Mouse (Mus musculus) cerebellum, postnatal 25 days (tissue): ENCODE measurements around the gene Dohh.

ENCODE experiments used
- DNase-seq, 2 experiments: peaks; one replicate each; pipeline ENCODE4 v3.0.0; 2021; ENCODE audit warnings: mixed read lengths in 2 of 2

Dohh gene

GRCm38 (mm10) chr10:81418216-81419070 lies 34.2 kb downstream of the Dohh start:
- DNase-seq, result peak; percentile 11 to 24

GRCm38 (mm10) chr10:81419111-81419928 lies 35.1 kb downstream of the Dohh start:
- peak; percentile 19 to 32 for DNase-seq

- peak; percentile 69 to 72 for DNase-seq
Measured at GRCm38 (mm10) chr10:81420191-81420767, 36.1 kb downstream of the Dohh start.

- peak in 1 of 2 experiments; percentile 16 for DNase-seq
Measured at GRCm38 (mm10) chr10:81421041-81421796, 37.0 kb downstream of the Dohh start.

- peak in 1 of 2 experiments; percentile 19 for DNase-seq
Measured at GRCm38 (mm10) chr10:81421797-81422100, 37.5 kb downstream of the Dohh start.

GRCm38 (mm10) chr10:81422191-81422590 lies 38.0 kb downstream of the Dohh start:
- DNase-seq, result peak; percentile 23 to 30

GRCm38 (mm10) chr10:81422661-81423217 lies 38.5 kb downstream of the Dohh start:
- peak in 1 of 2 experiments; percentile 22 for DNase-seq

- DNase-seq, result no peak
Measured at GRCm38 (mm10) chr10:81423476-81424245, 39.4 kb downstream of the Dohh start.

GRCm38 (mm10) chr10:81424246-81425051 lies 40.2 kb downstream of the Dohh start:
- peak; percentile 94 for DNase-seq

GRCm38 (mm10) chr10:81425236-81425850 lies 41.1 kb downstream of the Dohh start:
- DNase-seq, result peak; percentile 73 to 74

GRCm38 (mm10) chr10:81426081-81426671 lies 41.9 kb downstream of the Dohh start:
- DNase-seq, result peak; percentile 63 to 78

- DNase-seq, result peak; percentile 83 to 90
Measured at GRCm38 (mm10) chr10:81426897-81427296, 42.7 kb downstream of the Dohh start.

GRCm38 (mm10) chr10:81427327-81427726 lies 43.1 kb downstream of the Dohh start:
- no peak for DNase-seq

- DNase-seq, result peak; percentile 75 to 83
Measured at GRCm38 (mm10) chr10:81427804-81428506, 43.7 kb downstream of the Dohh start.

- peak in 1 of 2 experiments; percentile 29 for DNase-seq
Measured at GRCm38 (mm10) chr10:81428507-81428870, 44.3 kb downstream of the Dohh start.

- DNase-seq, result peak; percentile 18 to 28
Measured at GRCm38 (mm10) chr10:81429092-81429491, 44.9 kb downstream of the Dohh start.

GRCm38 (mm10) chr10:81429605-81430061 lies 45.4 kb downstream of the Dohh start:
- peak; percentile 60 to 79 for DNase-seq

- DNase-seq, result peak; percentile 91 to 95
Measured at GRCm38 (mm10) chr10:81430141-81430830, 46.1 kb downstream of the Dohh start.
